Mouse (Mus musculus) stomach, postnatal 0 days (tissue): ENCODE results near the gene Thop1.

ENCODE experiments used
- CTCF ChIP-seq: IDR thresholded peaks from 2 replicates; pipeline ENCODE4 v1.5.1; 2016; ENCODE audit warnings: antibody characterized with exemption, low read depth, mild to moderate bottlenecking, moderate library complexity
- EP300 ChIP-seq: optimal IDR thresholded peaks from 2 replicates; pipeline ENCODE3; 2016; ENCODE audit warnings: antibody characterized with exemption

- TF ChIP-seq CTCF (no peak), EP300 (no peak)
Observed at GRCm38 (mm10) chr10:81094931-81095678, 25.3 kb downstream of the Thop1 start.
